Comparison of ENCODE assay signal across 19 mouse cellular contexts in genomic region chr19:16252696-16253095, GRCm38 (mm10).
DNase-seq lines count a peak whose midpoint lies in the region; ATAC-seq and TF ChIP-seq lines count a peak whose summit lies in the region.
"Had no signal": no experiment of that assay in that cellular context is flagged by ENCODE, and none has a peak within 500 bp of the region (broad histone marks: within the 10 kb centered on the region; RNA-seq: fewer than 3 reads in every experiment).

No protein-coding gene starts in this region.

- no peak for TF ChIP-seq CTCF in layer of hippocampus, adult 2 months (conservative IDR thresholded peaks at IDR 0.05)
- no peak for TF ChIP-seq CTCF in bone marrow macrophage, adult 2 months (IDR thresholded peaks at IDR 0.05; ENCODE audit: low read depth, low read length)

- H3K9me3 ChIP-seq in megakaryocyte, embryonic 14.5 days: no peaks in the 10 kb centered on the region
- H3K9me3 ChIP-seq in neural tube, embryonic 15.5 days (replicated peaks): no peaks in the 10 kb centered on the region
- H3K9me3 ChIP-seq: embryonic facial prominence, embryonic 12.5 days; hindbrain, embryonic 12.5 days; intestine, embryonic 15.5 days; kidney, embryonic 15.5 days; limb, embryonic 10.5 days had no signal

- no peak for TF ChIP-seq POLR2A in bone marrow macrophage, adult 2 months (IDR thresholded peaks at IDR 0.05; ENCODE audit: borderline replicate concordance, low read depth, low read length)

- H3K36me3 ChIP-seq in megakaryocyte, embryonic 14.5 days (replicated peaks; ENCODE audit: low read length): peaks cover 79% of the 10 kb centered on the region
- no peaks in the 10 kb centered on the region for H3K36me3 ChIP-seq in neural tube, embryonic 15.5 days
- H3K36me3 ChIP-seq: embryonic facial prominence, embryonic 12.5 days; hindbrain, embryonic 12.5 days; intestine, embryonic 15.5 days; kidney, embryonic 15.5 days; limb, embryonic 10.5 days had no signal

- H3K27me3 ChIP-seq in megakaryocyte, embryonic 14.5 days (replicated peaks): no peaks in the 10 kb centered on the region
- H3K27me3 ChIP-seq in neural tube, embryonic 15.5 days (replicated peaks): no peaks in the 10 kb centered on the region
- H3K27me3 ChIP-seq: embryonic facial prominence, embryonic 12.5 days; hindbrain, embryonic 12.5 days; intestine, embryonic 15.5 days; kidney, embryonic 15.5 days had no signal

- H3K4me3 ChIP-seq in layer of hippocampus, adult 2 months: no peak overlapping the region
- no peak overlapping the region for H3K4me3 ChIP-seq in bone marrow macrophage, adult 2 months (ENCODE audit: insufficient read depth, low read length)
- peak overlapping the region; percentile 47 for H3K4me3 ChIP-seq in megakaryocyte, embryonic 14.5 days (replicated peaks)
- H3K4me3 ChIP-seq in neural tube, embryonic 15.5 days (replicated peaks): no peak overlapping the region
- H3K4me3 ChIP-seq: embryonic facial prominence, embryonic 12.5 days; gastrocnemius, adult 2 months; heart, adult 2 months; hindbrain, embryonic 12.5 days; intestine, embryonic 15.5 days; kidney, embryonic 15.5 days; limb, embryonic 10.5 days had no signal

- ATAC-seq in neural tube, embryonic 15.5 days (ENCODE audit: low FRiP score): no peak
- ATAC-seq: intestine, embryonic 15.5 days; midbrain, embryonic 16.5 days had no signal

- H3K4me1 ChIP-seq in bone marrow macrophage, adult 2 months (ENCODE audit: control insufficient read depth, insufficient read depth, low read length): peaks cover 38% of the 10 kb centered on the region
- H3K4me1 ChIP-seq in megakaryocyte, embryonic 14.5 days: peaks cover 94% of the 10 kb centered on the region
- H3K4me1 ChIP-seq in neural tube, embryonic 15.5 days: peaks cover 25% of the 10 kb centered on the region
- H3K4me1 ChIP-seq: intestine, embryonic 15.5 days had no signal

- no peak overlapping the region for H3K4me2 ChIP-seq in neural tube, embryonic 15.5 days
- H3K4me2 ChIP-seq: embryonic facial prominence, embryonic 12.5 days; hindbrain, embryonic 12.5 days; intestine, embryonic 15.5 days; kidney, embryonic 15.5 days had no signal

- DNase-seq in layer of hippocampus, adult 2 months (ENCODE audit: low spot score in 2 of 2): no peak
- DNase-seq in layer of hippocampus, adult 11-12 months (ENCODE audit: low spot score): no peak
- peak; percentile 58 for DNase-seq in 416B (ENCODE audit: low read depth)
- no peak for DNase-seq in kidney, postnatal 25 days
- no peak for DNase-seq in kidney, postnatal 4 days
- DNase-seq: gastrocnemius, adult 2 months; heart, adult 2 months; right cerebral cortex, postnatal 14 days; thymus, adult 18-20 months had no signal

- WGBS in neural tube, embryonic 15.5 days: 78% methylated on average over 4 of the region's 4 CpGs

- no peak overlapping the region for H3K9ac ChIP-seq in neural tube, embryonic 15.5 days (replicated peaks)
- H3K9ac ChIP-seq: embryonic facial prominence, embryonic 12.5 days; hindbrain, embryonic 12.5 days; intestine, embryonic 15.5 days; kidney, embryonic 15.5 days; liver, embryonic 14.5 days had no signal

- H3K27ac ChIP-seq in layer of hippocampus, adult 2 months: peak overlapping the region; percentile 14; the same call in 1 of the 2 replicates
- peak overlapping the region; percentile 37 for H3K27ac ChIP-seq in bone marrow macrophage, adult 2 months (ENCODE audit: insufficient read depth, low read depth, low read length)
- no peak overlapping the region for H3K27ac ChIP-seq in neural tube, embryonic 15.5 days (replicated peaks)
- H3K27ac ChIP-seq: embryonic facial prominence, embryonic 12.5 days; gastrocnemius, adult 2 months; heart, adult 2 months; hindbrain, embryonic 12.5 days; intestine, embryonic 15.5 days; kidney, embryonic 15.5 days; limb, embryonic 10.5 days; liver, embryonic 14.5 days had no signal
